Mouse (Mus musculus): ENCODE measurements at regions not wholly inside any gene's neighbourhood (a gene's known extent, or its start where the extent isn't known, plus 50 kb on each side); places are given as distances from the start of the nearest gene placed in this dataset.

- DNase-seq (ENCODE audit: low read depth) = no peak
- TF ChIP-seq POLR2A (IDR thresholded peaks at IDR 0.05; ENCODE audit: borderline replicate concordance, extremely low read depth, insufficient read depth, insufficient read length, poor library complexity, severe bottlenecking) (no peak), CTCF (IDR thresholded peaks at IDR 0.05; ENCODE audit: borderline replicate concordance, extremely low read depth, insufficient read depth, insufficient read length) (no peak)
Measured at GRCm38 (mm10) chr13:60303561-60303960, 126.4 kb upstream of the Gas1 start.

- DNase-seq (ENCODE audit: low read depth) = no peak
- TF ChIP-seq POLR2A (IDR thresholded peaks at IDR 0.05; ENCODE audit: borderline replicate concordance, extremely low read depth, insufficient read depth, insufficient read length, poor library complexity, severe bottlenecking) = no peak
- no peak for TF ChIP-seq CTCF (IDR thresholded peaks at IDR 0.05; ENCODE audit: borderline replicate concordance, extremely low read depth, insufficient read depth, insufficient read length)
Measured at GRCm38 (mm10) chr13:60305028-60305810, 128.1 kb upstream of the Gas1 start.

- DNase-seq (ENCODE audit: low read depth) = peak; percentile 73
- no peak for TF ChIP-seq POLR2A (IDR thresholded peaks at IDR 0.05; ENCODE audit: borderline replicate concordance, extremely low read depth, insufficient read depth, insufficient read length, poor library complexity, severe bottlenecking)
- no peak for TF ChIP-seq CTCF (IDR thresholded peaks at IDR 0.05; ENCODE audit: borderline replicate concordance, extremely low read depth, insufficient read depth, insufficient read length)
Measured at GRCm38 (mm10) chr13:60308062-60308801, 131.1 kb upstream of the Gas1 start.

- no peak for DNase-seq (ENCODE audit: low read depth)
- TF ChIP-seq CTCF (IDR thresholded peaks at IDR 0.05; ENCODE audit: borderline replicate concordance, extremely low read depth, insufficient read depth, insufficient read length) (no peak), POLR2A (IDR thresholded peaks at IDR 0.05; ENCODE audit: borderline replicate concordance, extremely low read depth, insufficient read depth, insufficient read length, poor library complexity, severe bottlenecking) (no peak)
Measured at GRCm38 (mm10) chr13:60309482-60309881, 132.3 kb upstream of the Gas1 start.

GRCm38 (mm10) chr13:60309926-60310325 is 132.8 kb upstream of the Gas1 start:
- DNase-seq (ENCODE audit: low read depth) = no peak
- TF ChIP-seq CTCF (IDR thresholded peaks at IDR 0.05; ENCODE audit: borderline replicate concordance, extremely low read depth, insufficient read depth, insufficient read length) (no peak), POLR2A (IDR thresholded peaks at IDR 0.05; ENCODE audit: borderline replicate concordance, extremely low read depth, insufficient read depth, insufficient read length, poor library complexity, severe bottlenecking) (no peak)

GRCm38 (mm10) chr13:60312397-60313085 is 135.4 kb upstream of the Gas1 start:
- DNase-seq (ENCODE audit: low read depth) = no peak
- TF ChIP-seq POLR2A (IDR thresholded peaks at IDR 0.05; ENCODE audit: borderline replicate concordance, extremely low read depth, insufficient read depth, insufficient read length, poor library complexity, severe bottlenecking) (no peak), CTCF (IDR thresholded peaks at IDR 0.05; ENCODE audit: borderline replicate concordance, extremely low read depth, insufficient read depth, insufficient read length) (peak; percentile 39; the same call in 1 of the 2 replicates)

- DNase-seq (ENCODE audit: low read depth) = no peak
- TF ChIP-seq POLR2A (IDR thresholded peaks at IDR 0.05; ENCODE audit: borderline replicate concordance, extremely low read depth, insufficient read depth, insufficient read length, poor library complexity, severe bottlenecking) = no peak
- no peak for TF ChIP-seq CTCF (IDR thresholded peaks at IDR 0.05; ENCODE audit: borderline replicate concordance, extremely low read depth, insufficient read depth, insufficient read length)
Measured at GRCm38 (mm10) chr13:60318436-60319020, 141.4 kb upstream of the Gas1 start.

- TF ChIP-seq POLR2A (IDR thresholded peaks at IDR 0.05; ENCODE audit: borderline replicate concordance, extremely low read depth, insufficient read depth, insufficient read length, poor library complexity, severe bottlenecking) (no peak), CTCF (IDR thresholded peaks at IDR 0.05; ENCODE audit: borderline replicate concordance, extremely low read depth, insufficient read depth, insufficient read length) (no peak)
Measured at GRCm38 (mm10) chr13:60319268-60319667, 142.1 kb upstream of the Gas1 start.

GRCm38 (mm10) chr13:60319861-60320602 is 142.9 kb upstream of the Gas1 start:
- TF ChIP-seq POLR2A (IDR thresholded peaks at IDR 0.05; ENCODE audit: borderline replicate concordance, extremely low read depth, insufficient read depth, insufficient read length, poor library complexity, severe bottlenecking) (no peak), CTCF (IDR thresholded peaks at IDR 0.05; ENCODE audit: borderline replicate concordance, extremely low read depth, insufficient read depth, insufficient read length) (no peak)
- no peak for DNase-seq (ENCODE audit: low read depth)

More at GRCm38 (mm10) chr13:60319268-60319667, 142.1 kb upstream of the Gas1 start:
- DNase-seq (ENCODE audit: low read depth) = no peak

- no peak for DNase-seq (ENCODE audit: low read depth)
- TF ChIP-seq CTCF (IDR thresholded peaks at IDR 0.05; ENCODE audit: borderline replicate concordance, extremely low read depth, insufficient read depth, insufficient read length) (no peak), POLR2A (IDR thresholded peaks at IDR 0.05; ENCODE audit: borderline replicate concordance, extremely low read depth, insufficient read depth, insufficient read length, poor library complexity, severe bottlenecking) (no peak)
Measured at GRCm38 (mm10) chr13:60322579-60322978, 145.4 kb upstream of the Gas1 start.
